Mouse (Mus musculus) adrenal gland (tissue): Measurements from ENCODE around the gene Wdr35.

Experiments
- intact Hi-C: fragments of 180-260 bp; cut with DNase I; formaldehyde crosslinking; loops from one replicate; pipeline ENCODE4 v1.15.1; 2025
- long read RNA-seq, 2 experiments: library from polyadenylated mRNA; unstranded; transcript quantifications; one replicate each; pipeline ENCODE4 v2.0.0; 2020; ENCODE audit warnings: borderline replicate concordance in 1 of 2; ENCODE audit not compliant: insufficient replicate concordance in 1 of 2

The Wdr35 gene
- long read RNA-seq, experiment 1, full-length matches to known transcripts: 2 of 4 reads
- long read RNA-seq, experiment 1, partial matches to known transcripts: 1 of 4 reads
- long read RNA-seq, experiment 1, other reads (novel, unspliced or antisense): 1 of 4 reads
- long read RNA-seq, experiment 2, full-length matches to known transcripts: 3 of 20 reads
- long read RNA-seq, experiment 2, partial matches to known transcripts: 16 of 20 reads
- long read RNA-seq, experiment 2, other reads (novel, unspliced or antisense): 1 of 20 reads

DNA sequence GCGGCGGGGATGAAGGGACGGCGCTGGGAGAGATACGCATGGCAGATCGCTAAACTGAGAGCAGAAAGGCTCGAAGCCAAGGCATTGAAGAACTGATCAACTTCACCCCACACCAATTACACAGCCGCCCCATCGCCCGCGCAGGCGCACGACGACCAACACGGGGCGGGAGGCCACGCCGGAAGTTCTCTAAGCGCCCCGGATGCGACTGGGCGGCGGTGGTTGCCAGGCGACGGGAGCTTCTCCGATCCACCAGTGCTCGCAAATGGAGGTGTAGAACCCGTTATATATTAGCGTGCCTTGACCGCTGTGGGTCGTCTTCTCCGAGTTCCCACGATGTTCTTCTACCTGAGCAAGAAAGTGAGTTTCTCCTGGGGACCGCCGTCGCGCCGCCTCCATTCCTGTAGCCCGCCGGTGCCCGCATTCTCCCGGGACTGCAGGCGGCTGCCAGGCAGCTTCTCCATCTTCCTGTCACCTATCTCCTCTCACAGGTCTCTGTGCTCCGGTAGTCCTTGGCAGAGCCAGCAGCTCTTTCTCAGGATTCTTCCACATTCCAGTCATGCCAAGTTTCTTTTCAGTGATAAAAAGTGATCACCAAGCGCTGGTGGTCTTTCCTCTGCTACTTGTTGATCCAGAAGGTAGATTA, at the start of gene Wdr35:
TSS of gene Wdr35 (plus strand) at position 73 of the 646 bp plus-strand sequence.
- intact Hi-C loops: no loop called here

DNA sequence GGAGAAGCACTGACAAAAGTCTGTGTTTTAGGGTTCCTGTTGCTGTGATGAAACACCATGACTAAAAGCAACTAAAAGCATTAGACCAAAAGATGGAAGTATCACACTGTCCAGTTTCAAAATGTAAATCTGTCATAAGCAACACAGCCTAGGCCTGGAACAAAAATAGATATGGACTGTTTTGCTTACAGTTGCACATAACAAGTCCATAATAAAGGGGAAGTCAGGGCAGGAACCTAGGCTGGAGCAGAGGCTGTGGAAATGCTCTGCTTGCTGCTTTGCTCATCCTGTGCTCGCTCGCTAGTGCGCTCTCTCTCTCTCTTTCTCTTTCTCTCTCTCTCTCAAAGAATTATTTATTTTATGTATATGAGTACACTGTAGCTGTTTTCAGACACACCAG, 46.0 kb upstream of the Wdr35 start:
- intact Hi-C loops: no loop called here

- intact Hi-C loops: no loop called here
Measured at GRCm38 (mm10) chr12:8928766-8929165, 44.9 kb upstream of the Wdr35 start.

GRCm38 (mm10) chr12:8931083-8931482, 42.6 kb upstream of the Wdr35 start:
- intact Hi-C loops: no loop called here

DNA sequence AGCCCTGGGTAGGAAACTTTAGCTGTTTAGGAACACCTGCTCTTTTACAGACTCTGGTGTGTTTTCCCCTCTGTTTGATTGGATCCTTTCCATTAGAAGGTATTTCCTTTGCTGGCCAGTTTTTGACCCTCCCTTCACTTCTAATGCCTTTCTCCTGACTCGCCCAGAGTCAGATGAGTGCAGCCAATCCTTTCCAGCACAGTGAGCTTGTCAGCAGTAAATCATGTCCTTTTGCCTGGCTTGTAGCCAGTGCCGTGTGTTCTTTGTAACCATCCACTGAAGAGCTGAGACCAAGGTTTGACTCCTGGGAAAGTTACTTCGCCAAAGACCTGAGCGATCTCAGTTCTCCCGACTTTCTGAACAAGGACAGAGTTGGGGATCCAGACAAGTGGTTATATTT, 38.3 kb upstream of the Wdr35 start:
- intact Hi-C loops: loop anchor here (5.0 kb wide), 2 partner anchors 43 to 173 kb away; no protein-coding TSS in a partner anchor

GRCm38 (mm10) chr12:8936210-8936609, 37.5 kb upstream of the Wdr35 start:
- intact Hi-C loops: loop anchor here (5.0 kb wide), 2 partner anchors 44 to 174 kb away; no protein-coding TSS in a partner anchor

GRCm38 (mm10) chr12:8939490-8939889, 34.2 kb upstream of the Wdr35 start:
- intact Hi-C loops: loop anchor here (5.0 kb wide), 2 partner anchors 47 to 177 kb away; no protein-coding TSS in a partner anchor

- intact Hi-C loops: no loop called here
Measured at GRCm38 (mm10) chr12:8940011-8941005, 33.4 kb upstream of the Wdr35 start.

- intact Hi-C loops: no loop called here
Measured at GRCm38 (mm10) chr12:8941131-8941615, 32.5 kb upstream of the Wdr35 start.

GRCm38 (mm10) chr12:8941699-8942392, 31.8 kb upstream of the Wdr35 start:
- intact Hi-C loops: no loop called here

GRCm38 (mm10) chr12:8947163-8947562, 26.5 kb upstream of the Wdr35 start:
- intact Hi-C loops: loop anchor here (5.0 kb wide), 1 partner anchor 60 kb away; no protein-coding TSS in a partner anchor

DNA sequence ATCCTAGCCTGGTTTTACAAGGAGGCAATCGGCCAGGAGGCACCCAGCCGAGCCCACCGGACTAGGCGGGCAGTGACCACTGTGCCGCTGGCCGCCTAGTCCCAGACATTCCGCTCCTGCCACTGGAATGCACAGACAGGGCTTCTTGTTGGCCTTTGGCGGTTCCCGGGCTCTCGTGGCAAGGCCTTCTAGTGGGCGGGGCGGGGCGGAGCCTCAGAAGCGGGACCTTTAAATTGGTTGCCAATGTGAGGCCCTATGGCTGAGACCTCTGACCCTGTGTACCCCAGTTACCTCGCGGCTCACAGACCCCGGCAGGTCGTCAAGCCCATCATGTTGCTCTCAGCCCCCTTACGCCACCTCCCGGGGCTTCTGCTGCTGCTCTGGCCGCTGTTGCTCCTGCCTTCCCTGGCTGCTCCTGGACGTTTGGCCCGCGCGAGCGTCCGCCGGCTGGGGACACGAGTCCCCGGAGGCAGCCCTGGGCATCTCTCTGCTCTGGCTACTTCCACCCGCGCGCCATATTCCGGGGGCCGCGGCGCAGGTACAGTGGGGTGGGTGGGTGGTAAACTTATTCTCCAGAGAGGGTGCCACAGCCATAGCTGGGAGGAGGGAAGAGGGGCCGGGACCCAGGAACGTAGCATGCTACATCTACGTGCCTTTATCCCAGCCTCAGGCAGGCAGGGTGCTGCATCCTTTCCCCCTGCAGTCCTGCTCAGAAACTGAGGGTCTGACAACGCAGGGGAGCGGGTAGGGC, 25.8 kb upstream of the Wdr35 start, which contains the start of gene Matn3:
TSS of gene Matn3 (plus strand) at position 216 of the 751 bp plus-strand sequence.
- intact Hi-C loops: loop anchor here (5.0 kb wide), 1 partner anchor 61 kb away; no protein-coding TSS in a partner anchor

- intact Hi-C loops: no loop called here
Measured at GRCm38 (mm10) chr12:8953136-8953535, 20.6 kb upstream of the Wdr35 start.

GRCm38 (mm10) chr12:8954161-8954561, 19.5 kb upstream of the Wdr35 start:
- intact Hi-C loops: no loop called here

DNA sequence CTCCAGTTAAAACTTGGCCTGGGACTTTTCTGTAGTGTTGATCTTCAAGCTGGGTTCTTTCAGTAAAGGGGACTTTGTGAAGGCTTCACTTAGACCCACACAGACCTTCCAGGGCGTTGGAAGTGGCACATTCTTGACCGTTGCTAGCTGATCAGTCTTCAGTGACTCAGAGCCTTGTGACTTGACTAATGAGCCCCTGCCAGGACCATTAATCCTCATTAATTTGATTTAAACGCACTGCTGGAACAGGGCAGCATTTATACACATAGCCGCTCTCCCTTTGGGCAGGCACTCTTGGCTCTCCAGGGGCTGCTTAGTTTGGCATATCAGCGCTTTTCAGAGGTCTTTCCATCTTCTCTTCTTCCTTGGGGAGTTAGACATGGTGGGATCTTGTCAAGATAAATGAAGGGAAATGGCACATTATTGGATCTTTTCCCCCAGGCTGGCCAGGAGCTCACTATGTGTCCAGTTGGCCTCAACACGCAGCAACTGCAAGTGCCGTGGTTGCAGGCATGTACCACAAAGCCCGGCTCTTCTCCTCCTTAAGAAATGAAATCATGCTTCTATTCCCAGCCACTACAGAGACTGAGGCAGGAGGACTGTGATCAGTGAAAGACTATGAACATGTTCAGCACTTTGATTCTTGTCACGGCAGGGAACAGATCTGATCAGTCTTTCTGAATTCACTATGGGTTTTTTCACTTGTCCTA, 11.9 kb upstream of the Wdr35 start:
- intact Hi-C loops: no loop called here

DNA sequence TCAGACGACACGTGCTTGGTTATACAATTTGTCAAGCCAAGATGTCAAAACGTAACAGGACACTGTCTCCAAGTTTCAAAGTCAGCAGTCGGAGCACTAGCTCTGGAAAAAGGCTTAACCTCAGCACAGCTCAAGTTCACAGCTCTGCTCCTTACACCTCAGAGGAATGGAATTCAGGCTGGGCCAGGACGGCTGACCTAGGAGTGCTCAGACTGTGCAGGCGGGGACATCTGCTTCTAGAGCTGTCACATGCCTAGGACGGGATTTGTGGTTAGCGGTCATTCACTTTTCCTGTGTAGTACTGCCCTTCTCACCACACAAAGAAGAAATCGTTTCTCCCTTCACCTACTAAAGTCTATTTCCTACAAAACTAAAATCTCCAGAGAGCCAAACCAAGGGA, 3.9 kb upstream of the Wdr35 start:
- intact Hi-C loops: no loop called here

- intact Hi-C loops: no loop called here
Measured at GRCm38 (mm10) chr12:8975076-8975475, 1.4 kb downstream of the Wdr35 start.

DNA sequence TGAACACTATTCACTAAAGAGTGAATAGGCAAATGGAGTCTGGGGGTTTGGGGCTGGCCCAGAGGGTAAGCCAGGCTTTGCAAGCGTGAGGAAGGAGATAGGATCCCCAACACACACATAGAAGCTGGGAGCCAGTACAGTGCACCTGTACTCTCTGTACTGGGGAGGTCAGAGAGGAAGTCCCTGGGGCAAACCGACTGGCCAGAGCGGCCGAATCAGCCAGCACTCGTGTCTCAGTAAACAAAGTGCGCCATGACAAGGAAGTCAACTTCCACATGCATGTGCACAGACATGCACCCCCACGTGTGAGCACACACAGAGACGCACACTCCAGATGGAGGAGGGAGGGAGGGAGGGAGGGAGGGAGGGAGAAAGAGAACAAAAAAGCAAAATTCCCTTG, 19.5 kb downstream of the Wdr35 start:
- intact Hi-C loops: no loop called here

GRCm38 (mm10) chr12:8998318-8998717, 24.6 kb downstream of the Wdr35 start:
- intact Hi-C loops: no loop called here
